Mouse (Mus musculus): ENCODE data around the gene Gm44503.

DNA sequence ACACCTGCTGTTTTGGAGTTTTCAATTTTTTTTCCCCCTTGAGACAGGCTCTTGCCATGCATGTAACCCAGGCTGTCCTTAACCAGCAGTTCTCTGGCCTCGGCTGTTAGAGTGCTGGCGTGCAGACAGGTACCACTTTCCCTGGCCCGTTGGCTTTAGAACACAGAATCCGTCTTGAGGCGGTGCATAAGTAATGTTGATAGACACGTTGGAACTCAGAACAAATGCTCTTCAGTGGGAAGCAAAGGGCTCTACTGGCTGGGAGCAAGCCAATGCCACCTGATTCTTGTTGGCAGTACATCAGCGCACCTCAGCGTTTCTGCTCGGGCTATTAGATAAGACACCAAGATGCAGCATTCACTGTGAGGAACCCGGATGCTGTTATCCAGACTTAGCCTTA is 61.2 kb downstream of the Gm44503 start:
- TF ChIP-seq CTCF (IDR thresholded peaks at IDR 0.05; ENCODE audit: insufficient read depth, low read length) (no peak), POLR2A (IDR thresholded peaks at IDR 0.05; ENCODE audit: borderline replicate concordance, extremely low read depth, low read depth, low read length) (no peak)
